Mouse (Mus musculus) ES-Bruce4 (cell line): Measurements from ENCODE around the gene Iqschfp. TPM values are rescaled to one million over a fixed set of nuclear protein-coding genes. Genes with fewer than 3 reads are reported as not detected.

Experiments used
- H3K27ac ChIP-seq: 2 replicates; pipeline ENCODE4 v1.5.1; 2012; ENCODE audit warnings: low read length, inconsistent platforms; ENCODE audit not compliant: insufficient read depth
- H3K27me3 ChIP-seq: 2 replicates; pipeline ENCODE4 v1.6.1; 2012; ENCODE audit warnings: mild to moderate bottlenecking, low read length, inconsistent platforms; ENCODE audit not compliant: control insufficient read depth, poor library complexity, insufficient read depth, severe bottlenecking
- H3K36me3 ChIP-seq: 2 replicates; pipeline ENCODE4 v1.6.1; 2012; ENCODE audit warnings: inconsistent platforms, mild to moderate bottlenecking, low read length, moderate library complexity; ENCODE audit not compliant: control insufficient read depth, poor library complexity, insufficient read depth, severe bottlenecking
- H3K4me1 ChIP-seq: one replicate; pipeline ENCODE4 v1.8.1; 2011; ENCODE audit warnings: low read length; ENCODE audit not compliant: control insufficient read depth, insufficient read depth
- H3K4me3 ChIP-seq: 2 replicates; pipeline ENCODE4 v1.5.1; 2011; ENCODE audit warnings: low read depth, mild to moderate bottlenecking, low read length
- H3K9ac ChIP-seq: 2 replicates; pipeline ENCODE4 v1.6.1; 2012; ENCODE audit warnings: low read depth, mild to moderate bottlenecking, inconsistent platforms; ENCODE audit not compliant: poor library complexity, severe bottlenecking
- H3K9me3 ChIP-seq: replicated peaks from 2 replicates; pipeline ENCODE4 v1.6.1; 2012; ENCODE audit warnings: mild to moderate bottlenecking, low read length, inconsistent platforms; ENCODE audit not compliant: control insufficient read depth, poor library complexity, insufficient read depth, severe bottlenecking
- CTCF ChIP-seq: IDR thresholded peaks from one replicate; pipeline ENCODE4 v1.8.1; 2011; ENCODE audit warnings: low read depth, low read length
- EP300 ChIP-seq: IDR thresholded peaks from 2 replicates; pipeline ENCODE4 v1.6.1; 2011; ENCODE audit warnings: low read depth, low read length; ENCODE audit not compliant: insufficient read depth
- POLR2A ChIP-seq: IDR thresholded peaks from one replicate; pipeline ENCODE4 v1.8.1; 2011; ENCODE audit warnings: low read length; ENCODE audit not compliant: insufficient read depth
- polyA plus RNA-seq: library from polyadenylated mRNA; stranded (reverse); fragments of >200 nt; gene quantifications from 2 replicates; pipeline ENCODE4 v1.2.4, GENCODE M21; 2011; ENCODE audit warnings: low read depth; ENCODE audit not compliant: missing spikeins, insufficient read depth, insufficient read length

Iqschfp gene
- polyA plus RNA-seq, 1 experiment: not detected

DNA sequence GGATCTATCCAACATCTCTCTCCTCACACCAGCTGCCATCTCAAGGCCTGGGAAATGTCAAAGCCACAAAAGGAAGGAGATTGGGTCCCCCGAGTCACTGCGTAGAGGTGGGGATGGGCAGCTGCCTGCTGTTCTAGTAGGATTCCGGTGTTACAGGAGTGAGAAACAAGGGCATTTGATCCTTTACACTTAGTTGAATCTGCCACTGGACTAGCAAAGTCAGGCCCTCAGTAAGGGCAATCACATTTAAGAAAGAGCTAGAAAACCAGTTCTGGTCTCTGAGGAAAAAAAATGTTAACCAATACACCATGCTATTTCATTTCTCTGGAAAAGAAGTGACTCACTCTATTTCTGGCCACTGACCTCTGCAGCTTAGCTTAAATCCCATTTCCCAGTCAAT is 738.8 kb downstream of the Iqschfp start:
- H3K9ac ChIP-seq: no peak overlapping the region
- H3K4me3 ChIP-seq: no peak overlapping the region
- no peak for TF ChIP-seq CTCF
- no peak for TF ChIP-seq POLR2A
- TF ChIP-seq EP300: no peak
- no peak overlapping the region for H3K27ac ChIP-seq
- H3K4me1 ChIP-seq: no peaks in the 10 kb centered on the region
- peaks cover 10% of the 10 kb centered on the region; the same call in 1 of the 2 replicates for H3K36me3 ChIP-seq
- no peaks in the 10 kb centered on the region for H3K27me3 ChIP-seq
- H3K9me3 ChIP-seq: no peaks in the 10 kb centered on the region

DNA sequence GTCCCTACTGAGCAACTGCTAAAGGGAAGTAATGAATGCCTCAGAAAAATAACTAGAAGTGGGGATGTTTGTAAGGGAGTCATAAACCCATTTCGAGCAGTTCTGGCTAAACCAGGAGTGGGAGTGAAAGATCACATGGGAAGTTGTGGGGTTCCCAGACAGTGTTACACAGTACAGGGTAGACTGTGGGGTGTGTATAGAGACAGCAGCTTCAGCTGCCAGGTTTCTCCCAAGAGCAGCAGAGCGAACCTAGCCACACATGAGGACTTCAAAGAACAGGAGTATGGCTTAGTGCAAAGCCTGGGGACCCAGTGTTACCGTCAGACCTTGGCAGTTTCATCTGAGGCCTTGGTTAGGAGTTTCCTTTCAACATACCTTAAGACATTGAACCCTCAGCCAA is 740.7 kb downstream of the Iqschfp start:
- no peak overlapping the region for H3K27ac ChIP-seq
- H3K9me3 ChIP-seq: no peaks in the 10 kb centered on the region

DNA sequence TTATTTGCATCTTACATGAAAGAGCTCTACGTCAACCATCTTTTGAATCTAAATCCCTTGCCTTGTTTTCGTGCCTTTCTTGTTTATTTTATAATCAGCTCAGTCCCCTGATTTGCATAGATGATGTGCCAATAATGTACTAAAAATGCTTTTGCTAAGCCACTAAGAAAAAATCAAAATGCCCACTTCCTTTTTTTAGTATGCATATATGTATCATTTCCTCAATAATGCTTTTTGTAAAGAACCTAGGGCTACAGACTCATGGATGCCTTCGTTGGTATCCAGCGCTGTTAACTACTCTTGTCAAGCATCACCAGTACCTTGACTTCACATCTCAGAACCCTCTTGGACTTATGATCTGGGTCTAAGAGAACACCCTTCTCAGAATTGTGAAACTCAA is 741.5 kb downstream of the Iqschfp start:
- no peak for TF ChIP-seq CTCF
- TF ChIP-seq POLR2A: no peak
- TF ChIP-seq EP300: no peak
- no peak overlapping the region for H3K9ac ChIP-seq

More for the DNA sequence above, 740.7 kb downstream of the Iqschfp start:
- Histone ChIP-seq H3K4me3 (no peak overlapping the region), H3K36me3 (no peaks in the 10 kb centered on the region), H3K4me1 (no peaks in the 10 kb centered on the region), H3K9ac (no peak overlapping the region), H3K27me3 (no peaks in the 10 kb centered on the region)
- TF ChIP-seq CTCF (no peak), POLR2A (no peak), EP300 (no peak)

DNA sequence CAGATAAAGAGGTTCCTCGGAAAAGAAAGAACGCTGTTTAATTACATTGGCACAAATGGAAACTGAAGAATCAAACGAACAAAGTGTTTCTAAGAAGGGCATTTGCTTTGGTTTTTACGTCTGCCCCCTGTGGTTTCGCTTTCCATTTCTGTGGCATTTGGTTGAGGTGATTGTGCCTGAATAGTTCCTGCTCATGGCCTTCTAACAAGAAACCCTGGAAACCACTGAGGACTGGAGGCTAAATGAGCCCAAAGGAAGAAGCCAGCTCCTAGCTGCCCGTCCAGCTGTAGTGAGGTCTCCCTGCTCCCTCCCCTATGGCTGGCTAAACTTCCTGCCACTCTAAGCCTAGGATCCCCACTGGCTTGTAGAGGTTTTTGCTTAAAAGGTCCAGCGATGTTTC is 745.9 kb downstream of the Iqschfp start:
- no peaks in the 10 kb centered on the region for H3K36me3 ChIP-seq
- TF ChIP-seq CTCF (no peak), EP300 (no peak), POLR2A (no peak)
- no peaks in the 10 kb centered on the region for H3K4me1 ChIP-seq
- H3K4me3 ChIP-seq: no peak overlapping the region
- H3K9ac ChIP-seq: no peak overlapping the region
- H3K9me3 ChIP-seq: no peaks in the 10 kb centered on the region
- H3K27ac ChIP-seq: no peak overlapping the region
- H3K27me3 ChIP-seq: no peaks in the 10 kb centered on the region

More for the DNA sequence above, 741.5 kb downstream of the Iqschfp start:
- H3K9me3 ChIP-seq: no peaks in the 10 kb centered on the region
- H3K27me3 ChIP-seq: no peaks in the 10 kb centered on the region
- H3K36me3 ChIP-seq: no peaks in the 10 kb centered on the region
- no peak overlapping the region for H3K27ac ChIP-seq
- no peaks in the 10 kb centered on the region for H3K4me1 ChIP-seq
- no peak overlapping the region for H3K4me3 ChIP-seq

DNA sequence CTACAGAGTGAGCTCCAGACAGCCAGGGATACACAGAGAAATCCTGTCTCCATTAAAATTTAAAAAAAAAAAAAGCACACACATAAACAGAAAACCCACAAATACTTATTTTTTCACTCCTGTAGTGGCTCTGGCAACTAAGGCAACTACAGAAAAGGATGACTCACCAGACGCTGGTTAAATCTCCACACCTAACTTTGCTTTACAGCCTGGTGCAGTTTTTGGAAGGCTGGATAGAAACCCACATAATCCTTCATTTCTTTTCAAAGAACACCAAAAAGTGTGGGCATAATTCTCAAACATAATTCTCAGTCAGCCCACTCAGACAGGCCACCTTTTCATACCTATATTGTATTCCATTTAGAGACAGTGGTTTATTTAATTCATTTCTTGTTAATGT is 746.7 kb downstream of the Iqschfp start:
- Histone ChIP-seq H3K36me3 (no peaks in the 10 kb centered on the region), H3K4me3 (no peak overlapping the region), H3K9ac (no peak overlapping the region), H3K9me3 (no peaks in the 10 kb centered on the region), H3K27me3 (no peaks in the 10 kb centered on the region), H3K4me1 (no peaks in the 10 kb centered on the region), H3K27ac (no peak overlapping the region)
- no peak for TF ChIP-seq EP300
- TF ChIP-seq POLR2A: no peak
- TF ChIP-seq CTCF: no peak

DNA sequence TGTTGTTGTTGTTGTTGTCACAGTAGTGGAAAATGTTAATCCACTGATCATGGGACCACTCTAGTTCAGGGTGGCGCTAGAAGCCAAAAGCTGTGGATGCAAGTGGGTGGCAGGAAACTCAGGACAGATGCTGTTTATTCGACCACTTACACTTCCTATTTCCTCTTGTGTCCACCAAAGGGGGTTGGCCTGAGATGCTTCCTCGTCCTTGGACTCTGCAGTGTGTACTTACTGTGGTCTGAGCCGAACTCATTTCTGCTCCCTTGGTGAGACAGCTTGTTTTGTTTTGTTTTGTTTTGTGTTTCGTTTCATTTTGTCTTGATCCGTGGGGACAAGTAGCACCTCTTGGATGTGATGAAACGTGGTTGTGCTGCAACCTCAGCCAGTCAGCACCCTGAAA is 750.9 kb downstream of the Iqschfp start:
- H3K4me1 ChIP-seq: no peaks in the 10 kb centered on the region
- H3K9me3 ChIP-seq: no peaks in the 10 kb centered on the region
- H3K9ac ChIP-seq: no peak overlapping the region
- H3K4me3 ChIP-seq: no peak overlapping the region
- TF ChIP-seq EP300: no peak
- TF ChIP-seq POLR2A: no peak
- no peak for TF ChIP-seq CTCF
- H3K27ac ChIP-seq: no peak overlapping the region
- H3K27me3 ChIP-seq: no peaks in the 10 kb centered on the region
- no peaks in the 10 kb centered on the region for H3K36me3 ChIP-seq
